Mouse (Mus musculus): ENCODE data around the gene Igsf9b.

DNA sequence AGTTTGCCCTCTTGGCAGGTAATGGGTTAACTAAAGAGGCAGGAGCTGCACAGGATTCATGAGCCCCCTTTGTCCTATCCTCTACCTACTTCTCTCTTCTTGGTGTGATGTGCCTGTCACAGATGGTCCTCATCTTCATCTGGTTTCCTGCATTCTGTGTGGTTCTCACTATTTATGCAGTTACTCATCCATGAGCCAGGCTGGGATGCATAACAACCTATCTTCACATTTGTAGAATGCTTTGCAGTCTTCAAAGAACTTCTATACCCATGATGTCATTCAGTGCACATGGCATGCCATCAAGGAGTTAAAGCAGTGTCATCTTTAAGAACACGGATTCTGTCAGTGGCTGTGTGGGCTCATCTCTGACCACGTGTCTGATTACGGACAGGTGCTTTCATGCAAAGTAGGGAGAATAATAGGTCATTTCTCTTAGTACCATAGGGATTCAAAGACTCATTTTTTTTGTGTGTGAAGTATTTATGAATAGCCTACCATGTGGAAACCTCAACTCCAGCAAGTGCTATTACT, 13.2 kb upstream of the Igsf9b start:
- TF ChIP-seq CTCF (IDR thresholded peaks at IDR 0.05; ENCODE audit: low read depth, low read length) = no peak
- TF ChIP-seq POLR2A (IDR thresholded peaks at IDR 0.05; ENCODE audit: borderline replicate concordance, low read depth, low read length) = no peak
